Mouse (Mus musculus) adrenal gland, postnatal 14 days (tissue): Measurements from ENCODE around the gene Slc35a2. TPM values are rescaled to one million over a fixed set of nuclear protein-coding genes. Genes with fewer than 3 reads are reported as not detected.
"Not testable (repeated sequence)": the region's sequence is repeated elsewhere in the genome, so short reads cannot be mapped to it uniquely, and the experiment has no call there.

Experiments used
- DNase-seq: peaks from one replicate; pipeline ENCODE4 v3.0.0; 2021; ENCODE audit warnings: mixed read lengths
- total RNA-seq: library from RNA; stranded (reverse); gene quantifications from 2 replicates; pipeline ENCODE4 v1.2.3, GENCODE M21; 2021

Slc35a2 gene
- total RNA-seq, 1 experiment from 2014 or later = 33.4 TPM

DNA sequence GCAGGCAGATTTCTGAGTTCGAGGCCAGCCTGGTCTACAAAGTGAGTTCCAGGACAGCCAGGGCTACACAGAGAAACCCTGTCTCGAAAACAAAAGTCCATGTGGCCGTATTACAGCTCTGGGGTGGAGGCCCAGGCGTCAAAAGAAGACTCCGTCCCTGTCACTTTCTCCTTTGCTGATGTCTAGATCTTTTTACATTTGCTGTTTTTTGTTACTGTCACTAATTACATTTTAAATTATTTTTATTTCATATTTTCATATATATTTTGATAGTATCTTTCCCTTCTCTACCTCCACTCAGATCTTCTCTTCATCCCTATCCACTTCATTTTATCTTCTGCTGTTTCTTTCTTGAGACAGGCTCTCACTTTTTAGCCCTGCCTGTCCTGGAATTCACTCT, 23.9 kb downstream of the Slc35a2 start, which contains the start of gene Gm10491:
Gene Gm10491, minus strand, starts transcription at position 101 of the 400 bp plus-strand sequence.
- DNase-seq = no peak

DNA sequence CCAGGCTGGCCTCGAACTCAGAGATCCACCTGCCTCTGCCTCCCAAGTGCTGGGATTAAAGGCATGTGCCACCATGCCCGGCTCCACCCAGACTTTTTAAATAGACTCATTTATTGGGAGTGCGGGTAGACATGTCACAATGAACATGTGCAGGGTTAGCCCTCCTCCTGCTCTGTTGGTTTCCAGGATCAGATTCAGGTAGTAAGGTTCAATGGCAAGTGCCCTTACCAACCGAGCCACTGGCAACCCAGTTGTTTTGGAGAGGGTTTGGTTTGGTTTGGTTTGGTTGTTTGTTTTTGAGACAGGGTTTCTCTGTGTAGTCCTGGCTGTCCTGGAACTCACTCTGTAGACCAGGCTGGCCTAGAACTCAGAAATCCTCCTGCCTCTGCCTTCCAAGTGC, 25.4 kb downstream of the Slc35a2 start, which contains the start of gene Gm10490:
Gene Gm10490, plus strand, starts transcription at position 301 of the 400 bp plus-strand sequence.
- DNase-seq = not testable (repeated sequence)

GRCm38 (mm10) chrX:7910473-7910872, 26.6 kb downstream of the Slc35a2 start:
- no peak for DNase-seq

DNA sequence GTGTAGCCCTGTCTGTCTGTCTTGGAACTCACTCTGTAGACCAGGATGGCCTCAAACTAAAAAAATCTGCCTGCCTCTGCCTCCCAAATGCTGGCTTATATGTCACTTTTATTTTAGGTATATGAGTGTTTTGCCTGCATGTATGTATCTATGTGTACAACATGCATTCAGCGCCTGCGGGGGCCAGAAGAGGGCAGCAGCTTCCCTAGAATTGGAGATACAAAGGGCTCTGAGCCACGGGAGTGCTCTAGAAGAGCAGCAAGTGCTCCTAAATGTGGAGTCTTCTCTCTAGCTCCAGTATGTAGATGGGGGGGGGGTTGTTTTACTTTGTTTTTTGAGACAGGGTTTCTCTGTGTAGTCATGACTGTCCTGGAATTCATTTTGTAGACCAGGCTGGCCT, 31.8 kb downstream of the Slc35a2 start:
- DNase-seq = peak; percentile 63

- not testable (repeated sequence) for DNase-seq
Observed at GRCm38 (mm10) chrX:7917960-7918359, 34.1 kb downstream of the Slc35a2 start.

DNA sequence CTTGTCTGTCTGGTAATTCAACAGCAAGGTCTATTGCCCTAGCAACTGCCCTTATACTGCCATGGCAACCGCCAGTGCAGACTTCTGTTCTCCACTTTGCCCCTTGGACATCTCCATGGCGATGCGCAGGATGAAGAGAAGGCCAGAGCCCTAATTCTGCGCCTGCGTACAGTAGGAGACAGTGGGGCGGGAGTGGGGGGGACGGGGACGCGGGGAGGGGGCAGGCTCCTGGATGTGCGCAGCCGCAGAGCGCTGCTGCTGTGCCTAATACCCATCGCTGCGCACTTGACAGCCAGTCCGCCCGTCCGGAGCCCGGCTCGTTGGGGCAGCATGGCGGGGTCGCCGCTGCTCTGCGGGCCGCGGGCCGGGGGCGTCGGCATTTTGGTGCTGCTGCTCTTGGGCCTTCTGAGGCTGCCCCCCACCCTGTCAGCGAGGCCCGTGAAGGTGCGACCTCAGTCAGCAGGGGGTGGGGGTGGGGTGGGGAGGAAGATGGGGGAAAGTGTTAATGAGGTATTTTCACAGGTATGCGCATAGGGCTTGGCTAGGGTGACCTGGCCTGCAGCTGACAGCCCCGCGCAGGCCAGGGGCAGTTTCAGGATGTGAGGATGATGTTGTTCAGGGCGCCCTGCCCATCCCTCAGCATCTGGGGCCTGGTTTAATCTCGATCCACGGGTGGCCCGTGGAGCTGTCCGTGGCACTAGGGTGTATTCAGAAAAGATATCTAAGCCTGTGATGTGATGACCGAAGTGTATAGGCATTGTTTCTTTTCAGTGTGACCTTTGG, 36.0 kb downstream of the Slc35a2 start, which contains the start of gene Pcsk1n:
Gene Pcsk1n, plus strand, starts transcription at position 222 of the 783 bp plus-strand sequence.
- DNase-seq = peak; percentile 53

DNA sequence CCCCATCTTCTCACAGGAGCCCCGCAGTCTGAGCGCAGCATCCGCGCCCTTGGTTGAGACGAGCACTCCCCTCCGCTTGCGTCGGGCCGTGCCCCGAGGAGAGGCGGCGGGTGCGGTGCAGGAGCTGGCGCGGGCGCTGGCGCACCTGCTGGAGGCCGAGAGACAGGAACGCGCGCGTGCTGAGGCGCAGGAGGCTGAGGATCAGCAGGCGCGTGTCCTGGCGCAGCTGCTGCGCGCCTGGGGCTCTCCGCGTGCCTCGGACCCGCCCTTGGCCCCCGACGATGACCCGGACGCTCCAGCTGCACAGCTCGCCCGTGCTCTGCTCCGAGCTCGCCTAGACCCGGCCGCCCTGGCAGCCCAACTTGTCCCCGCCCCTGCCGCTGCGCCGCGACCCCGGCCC, 38.2 kb downstream of the Slc35a2 start:
- DNase-seq = peak; percentile 19

DNA sequence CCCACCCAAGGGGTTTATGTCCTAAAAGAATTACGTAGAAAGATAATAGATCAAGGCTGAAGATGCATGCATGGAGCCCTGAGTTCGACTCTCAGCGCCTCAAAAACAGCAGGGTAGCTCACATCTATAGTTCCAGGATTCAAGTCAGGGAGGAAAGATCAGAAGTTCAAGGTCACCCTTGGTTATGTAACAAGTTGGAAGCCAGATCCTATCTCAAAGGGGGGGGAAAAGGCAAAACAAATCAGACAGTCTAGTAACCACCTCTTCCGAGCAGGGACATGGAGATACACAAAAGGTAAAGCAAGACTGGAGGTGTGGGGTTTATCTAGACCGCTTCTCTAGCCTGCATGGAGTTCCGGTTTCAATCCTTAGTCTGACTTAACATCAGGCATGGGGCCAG, 42.4 kb downstream of the Slc35a2 start:
- DNase-seq = no peak

DNA sequence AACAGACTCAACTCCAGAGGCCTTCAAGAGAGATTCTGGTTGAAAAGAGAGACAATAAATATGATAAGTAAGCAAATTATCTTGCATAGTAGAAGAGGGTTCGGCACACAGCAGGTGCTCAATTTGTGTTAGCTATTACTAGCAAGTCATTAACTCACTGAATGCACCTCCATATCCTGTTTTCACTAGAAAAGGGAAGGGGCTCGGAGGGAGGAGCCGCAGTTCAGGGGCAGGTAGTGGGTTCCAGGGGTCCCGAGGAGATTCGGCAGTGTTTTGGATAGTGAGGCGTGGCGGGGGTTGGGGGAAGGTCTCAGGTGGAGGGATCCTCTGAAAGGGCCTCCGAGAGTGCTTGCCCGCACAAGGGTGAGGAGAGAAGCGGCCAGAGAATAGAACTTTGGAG, 43.3 kb downstream of the Slc35a2 start:
- DNase-seq = no peak

- no peak for DNase-seq
Observed at GRCm38 (mm10) chrX:7928270-7928790, 44.5 kb downstream of the Slc35a2 start, which contains the start of gene Eras. TSS of gene Eras (minus strand) at chrX:7928607.

- DNase-seq = no peak
Observed at GRCm38 (mm10) chrX:7936874-7937273, 53.0 kb downstream of the Slc35a2 start.

DNA sequence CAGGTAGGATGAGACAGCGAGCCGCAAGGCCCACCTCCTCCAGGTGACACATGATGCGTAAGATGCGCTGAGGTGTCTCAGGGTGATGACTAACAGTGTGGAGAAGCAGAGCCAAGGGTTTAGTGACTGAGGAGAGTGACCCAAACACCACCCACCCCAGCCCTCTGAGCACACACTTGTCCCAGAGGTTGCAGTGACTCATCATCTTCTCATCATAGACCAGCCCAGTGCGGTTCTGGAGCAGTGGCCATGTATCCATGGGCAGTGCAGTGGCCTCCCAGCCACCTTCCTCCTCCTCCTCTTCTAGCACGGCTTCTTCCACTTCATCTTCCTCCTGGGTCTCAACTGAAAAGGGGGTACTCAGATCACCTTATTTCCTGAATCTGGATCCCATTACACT, 53.8 kb downstream of the Slc35a2 start:
- no peak for DNase-seq

Other genes with a start within 250 kb of the Slc35a2 start
- 41.0 and 57.2 TPM in 2 replicates for gene Syp, start 245.6 kb upstream of the Slc35a2 start, total RNA-seq
- 16.0 and 19.8 TPM in 2 replicates for gene Prickle3, start 226.8 kb upstream of the Slc35a2 start, total RNA-seq
- 75.2 and 76.6 TPM in 2 replicates for gene Plp2, start 212.6 kb upstream of the Slc35a2 start, total RNA-seq
- gene Magix, start 202.8 kb upstream of the Slc35a2 start, total RNA-seq = 4.2 and 5.1 TPM in 2 replicates
- gene Gpkow, start 186.9 kb upstream of the Slc35a2 start, total RNA-seq = 45.4 and 47.9 TPM in 2 replicates
- gene Wdr45, start 169.7 kb upstream of the Slc35a2 start, total RNA-seq = 51.1 and 57.3 TPM in 2 replicates
- 0.52 TPM in 1 of 2 replicates, not detected in the other for gene Gm45208, start 161.8 kb upstream of the Slc35a2 start, total RNA-seq
- gene Praf2, start 155.6 kb upstream of the Slc35a2 start, total RNA-seq = 11.1 and 11.8 TPM in 2 replicates
- gene Ccdc120, start 133.1 kb upstream of the Slc35a2 start, total RNA-seq = 4.2 TPM in 2 replicates
- gene Tfe3, start 121.5 kb upstream of the Slc35a2 start, total RNA-seq = 41.0 and 45.4 TPM in 2 replicates
- gene Gripap1, start 94.3 kb upstream of the Slc35a2 start, total RNA-seq = 49.0 and 56.4 TPM in 2 replicates
- 0.93 and 1.3 TPM in 2 replicates for gene Kcnd1, start 61.7 kb upstream of the Slc35a2 start, total RNA-seq
- gene Otud5, start 42.7 kb upstream of the Slc35a2 start, total RNA-seq = 62.4 and 64.8 TPM in 2 replicates
- 7.4 and 9.8 TPM in 2 replicates for gene Pim2, start 5.8 kb upstream of the Slc35a2 start, total RNA-seq
- gene Pqbp1, start 15.2 kb downstream of the Slc35a2 start, total RNA-seq = 94.6 and 98.0 TPM in 2 replicates
- gene Timm17b, start 15.3 kb downstream of the Slc35a2 start, total RNA-seq = 83.5 and 99.8 TPM in 2 replicates
- not detected in 2 replicates for gene Gm10491, start 23.8 kb downstream of the Slc35a2 start, total RNA-seq
- not detected in 2 replicates for gene Gm10490, start 25.5 kb downstream of the Slc35a2 start, total RNA-seq
- 40.3 and 50.2 TPM in 2 replicates for gene Pcsk1n, start 35.8 kb downstream of the Slc35a2 start, total RNA-seq
- gene Eras, start 44.6 kb downstream of the Slc35a2 start, total RNA-seq = not detected in 2 replicates
- gene Hdac6, start 63.9 kb downstream of the Slc35a2 start, total RNA-seq = 18.1 and 18.2 TPM in 2 replicates
- gene Gata1, start 94.0 kb downstream of the Slc35a2 start, total RNA-seq = 0.38 and 2.5 TPM in 2 replicates
- not detected in 2 replicates for gene Glod5, start 134.5 kb downstream of the Slc35a2 start, total RNA-seq
- gene Suv39h1, start 190.7 kb downstream of the Slc35a2 start, total RNA-seq = 16.7 and 17.5 TPM in 2 replicates
- gene Was, start 206.5 kb downstream of the Slc35a2 start, total RNA-seq = 1.9 and 6.8 TPM in 2 replicates
- 51.0 and 54.3 TPM in 2 replicates for gene Wdr13, start 248.9 kb downstream of the Slc35a2 start, total RNA-seq